Mouse (Mus musculus) cerebral cortex, adult 2 months (tissue): ENCODE measurements around the gene Spns3.

ENCODE experiments used
- WGBS: fragments of 180-500 bp; shearing (Covaris S2); methylation state at CpG from one replicate; pipeline ENCODE4 v1.1.7; 2018; 5-methylcytosine and 5-hydroxymethylcytosine counted together

Gene Spns3

GRCm38 (mm10) chr11:72452140-72452665, 98.1 kb downstream of the Spns3 start:
- WGBS, result 88% methylated on average over 3 of the region's 3 CpGs

- WGBS, result 83% methylated on average over 8 of the region's 8 CpGs
These were observed 102.8 kb downstream of the Spns3 start for GRCm38 (mm10) chr11:72447475-72447874.

- WGBS, result 87% methylated on average over 6 of the region's 6 CpGs
These were observed 103.8 kb downstream of the Spns3 start for GRCm38 (mm10) chr11:72446311-72447105.
